Mouse (Mus musculus): ENCODE data around the gene Tns1. TPM values are rescaled to one million over a fixed set of nuclear protein-coding genes. Genes with fewer than 3 reads are reported as not detected.

Gene Tns1
- polyA plus RNA-seq, 1 experiment from 2014 or later: 28.8 TPM

DNA sequence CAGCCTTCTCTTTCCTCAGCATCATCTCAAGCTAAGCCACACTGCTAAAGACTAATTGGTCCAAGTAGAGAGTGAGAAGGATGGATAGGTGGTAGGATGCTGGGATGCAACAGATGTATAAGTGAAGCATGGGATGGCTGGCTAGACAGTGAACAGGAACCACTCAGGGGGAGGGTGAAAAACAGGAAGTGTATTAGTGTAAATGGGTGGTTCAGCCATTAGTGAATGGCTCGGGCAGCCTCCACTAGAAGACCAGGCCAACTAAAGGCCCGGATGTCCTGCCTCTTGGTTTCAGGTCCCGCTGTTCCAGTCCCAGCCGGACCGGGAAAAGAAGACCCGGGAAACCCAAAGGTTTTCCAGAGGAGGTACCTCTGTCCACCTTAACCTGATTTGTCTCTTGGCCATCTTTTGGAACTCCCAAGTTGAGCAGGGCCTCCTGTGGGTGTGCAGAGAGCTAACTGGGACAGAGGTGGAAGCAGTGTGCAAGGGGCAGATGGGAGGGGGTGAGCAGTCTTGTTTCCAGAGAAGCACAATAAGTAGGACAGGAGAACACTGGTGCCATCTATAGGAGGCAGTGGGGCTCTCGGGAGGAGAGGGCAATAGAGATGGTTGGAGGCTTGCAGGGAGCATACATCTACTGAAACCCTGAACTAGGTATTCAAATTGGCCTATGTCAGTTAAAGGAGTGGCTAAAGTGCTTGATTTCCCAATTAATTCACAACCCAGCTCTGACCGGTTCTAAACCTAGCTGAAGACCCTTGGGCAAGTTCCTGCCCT is 6.8 kb upstream of the Tns1 start:
- 87% methylated on average over 8 of the region's 8 CpGs for WGBS
- no peak for ATAC-seq (ENCODE audit: low FRiP score, low TSS enrichment)

GRCm38 (mm10) chr1:74124991-74125552 is 823 bp upstream of the Tns1 start, which contains the start of gene Rufy4:
TSS of gene Rufy4 (plus strand) at chr1:74125541.
- Histone ChIP-seq H3K4me3 (ENCODE audit: low read depth, low read length) (peak within 1 kb of the TSS; percentile 52), H3K4me2 (replicated peaks; ENCODE audit: low read depth) (peak within 1 kb of the TSS; percentile 96), H3K4me1 (replicated peaks; ENCODE audit: control insufficient read depth, insufficient read depth) (peaks cover 5% of the 10 kb centered on the region; the same call in 1 of the 2 replicates), H3K9me3 (ENCODE audit: control insufficient read depth, low read length) (no peaks in the 10 kb centered on the region), H3K36me3 (ENCODE audit: control insufficient read depth, insufficient read depth, low read length) (no peaks in the 10 kb centered on the region), H3K27me3 (ENCODE audit: control insufficient read depth, insufficient read depth, low read length) (no peaks in the 10 kb centered on the region), H3K27ac (replicated peaks) (no peak within 1 kb of the TSS), H3K9ac (ENCODE audit: low read length) (peak within 1 kb of the TSS; percentile 62)
- TF ChIP-seq CTCF (IDR thresholded peaks at IDR 0.05; ENCODE audit: low read depth) (peak; percentile 85), EP300 (optimal IDR thresholded peaks at IDR 0.05) (no peak)
- peak; percentile 64 for DNase-seq (ENCODE audit: low spot score)
- under 1% methylated on average over 12 of the region's 12 CpGs for WGBS
- 0 out of 2 replicates have a peak, but pooled peaks have one; percentile 50 for ATAC-seq (ENCODE audit: low FRiP score, low TSS enrichment)

More for the DNA sequence above, 6.8 kb upstream of the Tns1 start:
- Histone ChIP-seq H3K4me2 (replicated peaks; ENCODE audit: low read depth) (no peak overlapping the region), H3K4me3 (ENCODE audit: low read depth, low read length) (no peak overlapping the region), H3K27ac (replicated peaks) (no peak overlapping the region), H3K36me3 (ENCODE audit: control insufficient read depth, insufficient read depth, low read length) (no peaks in the 10 kb centered on the region), H3K4me1 (replicated peaks; ENCODE audit: control insufficient read depth, insufficient read depth) (no peaks in the 10 kb centered on the region), H3K9me3 (ENCODE audit: control insufficient read depth, low read length) (no peaks in the 10 kb centered on the region), H3K27me3 (ENCODE audit: control insufficient read depth, insufficient read depth, low read length) (no peaks in the 10 kb centered on the region), H3K9ac (ENCODE audit: low read length) (no peak overlapping the region)
- TF ChIP-seq CTCF (IDR thresholded peaks at IDR 0.05; ENCODE audit: low read depth) (0 out of 2 replicates have a peak, but pooled peaks have one; percentile 10), EP300 (optimal IDR thresholded peaks at IDR 0.05) (no peak)
- DNase-seq (ENCODE audit: low spot score): no peak

GRCm38 (mm10) chr1:74123215-74123614 is 1.0 kb downstream of the Tns1 start:
- H3K9me3 ChIP-seq (ENCODE audit: control insufficient read depth, low read length): no peaks in the 10 kb centered on the region
- no peaks in the 10 kb centered on the region for H3K36me3 ChIP-seq (ENCODE audit: control insufficient read depth, insufficient read depth, low read length)
- TF ChIP-seq EP300 (optimal IDR thresholded peaks at IDR 0.05): no peak
- TF ChIP-seq CTCF (IDR thresholded peaks at IDR 0.05; ENCODE audit: low read depth): peak; percentile 34
- no peak overlapping the region for H3K4me2 ChIP-seq (replicated peaks; ENCODE audit: low read depth)
- H3K4me3 ChIP-seq (ENCODE audit: low read depth, low read length): no peak overlapping the region
- no peaks in the 10 kb centered on the region for H3K27me3 ChIP-seq (ENCODE audit: control insufficient read depth, insufficient read depth, low read length)
- WGBS: 72% methylated on average over 8 of the region's 8 CpGs
- DNase-seq (ENCODE audit: low spot score) (no peak), ATAC-seq (ENCODE audit: low FRiP score, low TSS enrichment) (no peak; the same call in 1 of the 2 replicates)
- H3K9ac ChIP-seq (ENCODE audit: low read length): no peak overlapping the region
- no peak overlapping the region for H3K27ac ChIP-seq (replicated peaks)
- peaks cover 5% of the 10 kb centered on the region; the same call in 1 of the 2 replicates for H3K4me1 ChIP-seq (replicated peaks; ENCODE audit: control insufficient read depth, insufficient read depth)

DNA sequence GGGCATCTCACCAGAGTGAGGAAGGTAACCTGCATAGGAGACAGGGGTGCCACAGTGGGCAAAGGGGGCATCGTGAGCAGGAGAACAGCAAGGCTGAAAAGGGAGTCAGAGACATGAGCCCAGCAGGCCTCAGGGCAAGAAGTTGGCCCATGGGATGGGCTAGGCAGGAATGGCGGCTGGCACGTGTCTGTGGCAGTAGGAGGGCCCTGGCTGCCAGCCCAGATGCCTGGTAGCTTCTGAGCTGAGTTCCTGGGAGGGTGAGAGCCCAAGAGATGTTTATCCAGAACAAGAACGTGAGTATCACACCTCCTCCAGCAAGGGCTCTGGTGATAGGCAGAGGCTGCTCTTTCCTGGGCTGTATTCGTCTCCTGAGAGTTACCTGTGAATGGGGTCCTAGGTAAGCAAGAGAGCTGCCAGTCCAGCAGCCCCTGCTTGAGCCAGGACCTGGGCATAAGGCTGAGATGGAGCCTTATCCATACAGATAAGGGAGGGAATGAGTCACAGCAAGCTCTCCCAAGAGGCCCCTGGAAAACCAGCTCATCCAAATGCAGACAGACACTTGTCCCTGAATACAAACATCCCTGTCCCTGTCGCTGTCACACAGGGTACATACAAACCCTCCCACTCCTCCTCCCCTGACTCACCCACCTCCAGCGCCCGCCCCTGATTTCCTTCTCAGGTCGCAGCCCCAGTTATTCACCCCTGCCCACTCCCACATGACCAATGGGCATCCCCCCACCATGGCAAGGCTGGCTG is 2.2 kb downstream of the Tns1 start:
- no peak overlapping the region for H3K4me2 ChIP-seq (replicated peaks; ENCODE audit: low read depth)
- H3K36me3 ChIP-seq (ENCODE audit: control insufficient read depth, insufficient read depth, low read length): no peaks in the 10 kb centered on the region
- DNase-seq (ENCODE audit: low spot score): peak; percentile 80
- H3K4me3 ChIP-seq (ENCODE audit: low read depth, low read length): no peak overlapping the region
- H3K27me3 ChIP-seq (ENCODE audit: control insufficient read depth, insufficient read depth, low read length): no peaks in the 10 kb centered on the region
- peak; percentile 59 for ATAC-seq (ENCODE audit: low FRiP score, low TSS enrichment)
- no peaks in the 10 kb centered on the region for H3K9me3 ChIP-seq (ENCODE audit: control insufficient read depth, low read length)
- WGBS: 45% methylated on average over 9 of the region's 9 CpGs
- no peak overlapping the region for H3K27ac ChIP-seq (replicated peaks)
- TF ChIP-seq CTCF (IDR thresholded peaks at IDR 0.05; ENCODE audit: low read depth) (no peak), EP300 (optimal IDR thresholded peaks at IDR 0.05) (no peak)
- peaks cover 5% of the 10 kb centered on the region; the same call in 1 of the 2 replicates for H3K4me1 ChIP-seq (replicated peaks; ENCODE audit: control insufficient read depth, insufficient read depth)
- H3K9ac ChIP-seq (ENCODE audit: low read length): no peak overlapping the region

- no peaks in the 10 kb centered on the region for H3K27me3 ChIP-seq (ENCODE audit: control insufficient read depth, insufficient read depth, low read length)
- H3K36me3 ChIP-seq (ENCODE audit: control insufficient read depth, insufficient read depth, low read length): no peaks in the 10 kb centered on the region
- H3K4me1 ChIP-seq (replicated peaks; ENCODE audit: control insufficient read depth, insufficient read depth): peaks cover 5% of the 10 kb centered on the region; the same call in 1 of the 2 replicates
- ATAC-seq (ENCODE audit: low FRiP score, low TSS enrichment) (no peak), DNase-seq (ENCODE audit: low spot score) (no peak)
- TF ChIP-seq EP300 (optimal IDR thresholded peaks at IDR 0.05) (no peak), CTCF (IDR thresholded peaks at IDR 0.05; ENCODE audit: low read depth) (no peak)
- H3K4me3 ChIP-seq (ENCODE audit: low read depth, low read length): no peak overlapping the region
- H3K27ac ChIP-seq (replicated peaks): no peak overlapping the region
- no peak overlapping the region for H3K4me2 ChIP-seq (replicated peaks; ENCODE audit: low read depth)
- no peak overlapping the region for H3K9ac ChIP-seq (ENCODE audit: low read length)
- H3K9me3 ChIP-seq (ENCODE audit: control insufficient read depth, low read length): no peaks in the 10 kb centered on the region
- 73% methylated on average over 7 of the region's 7 CpGs for WGBS
These were observed 3.1 kb downstream of the Tns1 start for GRCm38 (mm10) chr1:74121138-74121537.
